Mouse (Mus musculus) hindbrain, embryonic 15.5 days (tissue): ENCODE measurements at regions not wholly inside any gene's neighbourhood (a gene's known extent, or its start where the extent isn't known, plus 50 kb on each side); places are given as distances from the start of the nearest gene placed in this dataset.

ENCODE experiments used
- ATAC-seq: fragments of 200-750 bp; cut with Nextera tagmentation; 2 replicates; pipeline ENCODE4 v1.8.0; 2017; ENCODE audit warnings: low read depth, moderate number of reproducible peaks, moderate TSS enrichment; ENCODE audit not compliant: low FRiP score
- H3K27ac ChIP-seq: fragments of 300-500 bp; sonication (generic); replicated peaks from 2 replicates; pipeline ENCODE4 v1.5.1; 2015; ENCODE audit warnings: mild to moderate bottlenecking, inconsistent platforms
- H3K27me3 ChIP-seq: fragments of 300-500 bp; sonication (generic); 2 replicates; pipeline ENCODE4 v1.6.1; 2015; ENCODE audit warnings: control low read depth, inconsistent platforms
- H3K36me3 ChIP-seq: fragments of 300-500 bp; sonication (generic); 2 replicates; pipeline ENCODE4 v1.6.1; 2015; ENCODE audit warnings: control low read depth, inconsistent platforms
- H3K4me1 ChIP-seq: fragments of 300-500 bp; sonication (generic); replicated peaks from 2 replicates; pipeline ENCODE4 v1.6.1; 2015; ENCODE audit warnings: control low read depth, inconsistent platforms
- H3K4me2 ChIP-seq: fragments of 300-500 bp; sonication (generic); 2 replicates; pipeline ENCODE4 v1.6.1; 2015; ENCODE audit warnings: moderate library complexity, mild to moderate bottlenecking, inconsistent platforms
- H3K4me3 ChIP-seq: fragments of 300-500 bp; sonication (generic); 2 replicates; pipeline ENCODE4 v1.5.1; 2015; ENCODE audit warnings: mild to moderate bottlenecking, inconsistent platforms
- H3K9ac ChIP-seq: fragments of 300-500 bp; sonication (generic); 2 replicates; pipeline ENCODE4 v1.6.1; 2015; ENCODE audit warnings: inconsistent platforms
- H3K9me3 ChIP-seq: fragments of 300-500 bp; sonication (generic); 2 replicates; pipeline ENCODE4 v1.6.1; 2016; ENCODE audit warnings: control low read depth, inconsistent platforms
- WGBS: fragments of 180-500 bp; shearing (Covaris S2); methylation state at CpG from one replicate; pipeline ENCODE4 v1.1.7; 2015; 5-methylcytosine and 5-hydroxymethylcytosine counted together

- H3K27me3 ChIP-seq, result no peaks in the 10 kb centered on the region
- no peaks in the 10 kb centered on the region for H3K9me3 ChIP-seq
- WGBS, result 60% methylated on average over 4 of the region's 4 CpGs
- H3K4me2 ChIP-seq, result no peak overlapping the region
- ATAC-seq, result no peak
- H3K27ac ChIP-seq, result no peak overlapping the region
- H3K4me3 ChIP-seq, result no peak overlapping the region
- no peak overlapping the region for H3K9ac ChIP-seq
- H3K36me3 ChIP-seq, result no peaks in the 10 kb centered on the region
- no peaks in the 10 kb centered on the region for H3K4me1 ChIP-seq
Measured at GRCm38 (mm10) chr6:93363846-93364245, 420.6 kb upstream of the Adamts9 start.

GRCm38 (mm10) chr6:93353353-93354125, 410.2 kb upstream of the Adamts9 start:
- no peaks in the 10 kb centered on the region for H3K27me3 ChIP-seq
- H3K9ac ChIP-seq, result no peak overlapping the region
- H3K4me2 ChIP-seq, result no peak overlapping the region
- no peaks in the 10 kb centered on the region for H3K9me3 ChIP-seq
- H3K36me3 ChIP-seq, result no peaks in the 10 kb centered on the region
- no peak overlapping the region for H3K27ac ChIP-seq
- no peak overlapping the region for H3K4me3 ChIP-seq
- ATAC-seq, result no peak
- WGBS, result 79% methylated on average over 12 of the region's 12 CpGs
- peaks cover 9% of the 10 kb centered on the region; the same call in 1 of the 2 replicates for H3K4me1 ChIP-seq

- H3K4me3 ChIP-seq, result no peak overlapping the region
- 43% methylated on average over 7 of the region's 7 CpGs for WGBS
- no peak overlapping the region for H3K27ac ChIP-seq
- H3K36me3 ChIP-seq, result no peaks in the 10 kb centered on the region
- H3K9me3 ChIP-seq, result no peaks in the 10 kb centered on the region
- H3K4me2 ChIP-seq, result no peak overlapping the region
- peaks cover 9% of the 10 kb centered on the region; the same call in 1 of the 2 replicates for H3K4me1 ChIP-seq
- no peak overlapping the region for H3K9ac ChIP-seq
- ATAC-seq, result no peak
- no peaks in the 10 kb centered on the region for H3K27me3 ChIP-seq
Measured at GRCm38 (mm10) chr6:93349936-93350700, 406.8 kb upstream of the Adamts9 start.

- Histone ChIP-seq H3K9ac (no peak overlapping the region), H3K9me3 (no peaks in the 10 kb centered on the region), H3K36me3 (no peaks in the 10 kb centered on the region), H3K27me3 (no peaks in the 10 kb centered on the region), H3K4me2 (no peak overlapping the region), H3K4me3 (no peak overlapping the region), H3K4me1 (peaks cover 9% of the 10 kb centered on the region; the same call in 1 of the 2 replicates), H3K27ac (no peak overlapping the region)
- WGBS, result 87% methylated on average over 3 of the region's 3 CpGs
- ATAC-seq, result no peak
Measured at GRCm38 (mm10) chr6:93348141-93348540, 404.8 kb upstream of the Adamts9 start.

- H3K4me1 ChIP-seq, result 0 out of 2 replicates have a peak, but pooled peaks cover 5% of the 10 kb centered on the region
- no peak overlapping the region for H3K9ac ChIP-seq
- no peaks in the 10 kb centered on the region for H3K9me3 ChIP-seq
- H3K36me3 ChIP-seq, result no peaks in the 10 kb centered on the region
- 77% methylated on average over 2 of the region's 2 CpGs for WGBS
- no peak for ATAC-seq
- H3K4me3 ChIP-seq, result no peak overlapping the region
- no peak overlapping the region for H3K27ac ChIP-seq
- no peak overlapping the region for H3K4me2 ChIP-seq
- H3K27me3 ChIP-seq, result no peaks in the 10 kb centered on the region
Measured at GRCm38 (mm10) chr6:93328683-93329082, 385.4 kb upstream of the Adamts9 start.

- H3K4me3 ChIP-seq, result no peak overlapping the region
- no peak for ATAC-seq
- H3K9me3 ChIP-seq, result no peaks in the 10 kb centered on the region
- 0 out of 2 replicates have a peak, but pooled peaks cover 5% of the 10 kb centered on the region for H3K4me1 ChIP-seq
- no peaks in the 10 kb centered on the region for H3K36me3 ChIP-seq
- H3K4me2 ChIP-seq, result no peak overlapping the region
- 54% methylated on average over 1 of the region's 1 CpGs for WGBS
- no peak overlapping the region for H3K9ac ChIP-seq
- H3K27ac ChIP-seq, result no peak overlapping the region
- H3K27me3 ChIP-seq, result no peaks in the 10 kb centered on the region
Measured at GRCm38 (mm10) chr6:93327930-93328329, 384.6 kb upstream of the Adamts9 start.

- H3K4me2 ChIP-seq, result no peak overlapping the region
- H3K9me3 ChIP-seq, result no peaks in the 10 kb centered on the region
- H3K27ac ChIP-seq, result no peak overlapping the region
- 0 out of 2 replicates have a peak, but pooled peaks cover 5% of the 10 kb centered on the region for H3K4me1 ChIP-seq
- no peaks in the 10 kb centered on the region for H3K27me3 ChIP-seq
- no peaks in the 10 kb centered on the region for H3K36me3 ChIP-seq
- 73% methylated on average over 3 of the region's 3 CpGs for WGBS
- no peak overlapping the region for H3K9ac ChIP-seq
- no peak for ATAC-seq
- no peak overlapping the region for H3K4me3 ChIP-seq
Measured at GRCm38 (mm10) chr6:93323881-93324280, 380.6 kb upstream of the Adamts9 start.

- Histone ChIP-seq H3K27me3 (no peaks in the 10 kb centered on the region), H3K4me3 (no peak overlapping the region), H3K27ac (no peak overlapping the region), H3K36me3 (no peaks in the 10 kb centered on the region), H3K9ac (no peak overlapping the region), H3K4me2 (no peak overlapping the region), H3K4me1 (no peaks in the 10 kb centered on the region), H3K9me3 (no peaks in the 10 kb centered on the region)
- ATAC-seq, result no peak
- WGBS, result 68% methylated on average over 5 of the region's 5 CpGs
Measured at GRCm38 (mm10) chr6:93314625-93315024, 371.3 kb upstream of the Adamts9 start.

- Histone ChIP-seq H3K9me3 (no peaks in the 10 kb centered on the region), H3K4me2 (no peak overlapping the region), H3K4me1 (no peaks in the 10 kb centered on the region), H3K27ac (no peak overlapping the region), H3K4me3 (no peak overlapping the region), H3K27me3 (no peaks in the 10 kb centered on the region), H3K36me3 (no peaks in the 10 kb centered on the region), H3K9ac (no peak overlapping the region)
- WGBS, result 66% methylated on average over 2 of the region's 2 CpGs
- ATAC-seq, result no peak
Measured at GRCm38 (mm10) chr6:93305176-93305575, 361.9 kb upstream of the Adamts9 start.

- H3K4me1 ChIP-seq, result peaks cover 14% of the 10 kb centered on the region
- H3K27me3 ChIP-seq, result no peaks in the 10 kb centered on the region
- ATAC-seq, result no peak
- WGBS, result 21% methylated on average over 6 of the region's 6 CpGs
- no peak overlapping the region for H3K27ac ChIP-seq
- 0 out of 2 replicates have a peak overlapping the region, but pooled peaks have one; percentile 15 for H3K4me2 ChIP-seq
- H3K9me3 ChIP-seq, result no peaks in the 10 kb centered on the region
- H3K36me3 ChIP-seq, result no peaks in the 10 kb centered on the region
- H3K4me3 ChIP-seq, result no peak overlapping the region
- no peak overlapping the region for H3K9ac ChIP-seq
Measured at GRCm38 (mm10) chr6:93297975-93298374, 354.7 kb upstream of the Adamts9 start.

GRCm38 (mm10) chr6:93291711-93292110, 348.4 kb upstream of the Adamts9 start:
- Histone ChIP-seq H3K27ac (no peak overlapping the region), H3K4me1 (no peaks in the 10 kb centered on the region), H3K27me3 (no peaks in the 10 kb centered on the region), H3K9me3 (no peaks in the 10 kb centered on the region), H3K4me3 (no peak overlapping the region), H3K36me3 (no peaks in the 10 kb centered on the region), H3K4me2 (no peak overlapping the region), H3K9ac (no peak overlapping the region)
- 68% methylated on average over 1 of the region's 1 CpGs for WGBS
- ATAC-seq, result no peak

- no peaks in the 10 kb centered on the region for H3K9me3 ChIP-seq
- no peak overlapping the region for H3K4me2 ChIP-seq
- H3K27me3 ChIP-seq, result no peaks in the 10 kb centered on the region
- WGBS, result 61% methylated on average over 4 of the region's 4 CpGs
- H3K27ac ChIP-seq, result no peak overlapping the region
- no peaks in the 10 kb centered on the region for H3K4me1 ChIP-seq
- no peak overlapping the region for H3K9ac ChIP-seq
- no peak for ATAC-seq
- H3K4me3 ChIP-seq, result no peak overlapping the region
- no peaks in the 10 kb centered on the region for H3K36me3 ChIP-seq
Measured at GRCm38 (mm10) chr6:93288421-93288820, 345.1 kb upstream of the Adamts9 start.
